Mouse (Mus musculus) forebrain, embryonic 14.5 days (tissue): ENCODE data around the gene Olfr243. TPM values are rescaled to one million over a fixed set of nuclear protein-coding genes. Genes with fewer than 3 reads are reported as not detected.
"Not testable (repeated sequence)": the region's sequence is repeated elsewhere in the genome, so short reads cannot be mapped to it uniquely, and the experiment has no call there.

Experiments
- ATAC-seq: fragments of 200-750 bp; cut with Nextera tagmentation; 2 replicates; pipeline ENCODE4 v1.8.0; 2017; ENCODE audit warnings: mild to moderate bottlenecking, moderate library complexity
- DNase-seq: peaks from one replicate; pipeline ENCODE4 v3.0.0-alpha.2; 2015; ENCODE audit warnings: low spot score
- H3K27ac ChIP-seq: fragments of 300-500 bp; sonication (generic); 2 replicates; pipeline ENCODE4 v1.5.1; 2014; ENCODE audit warnings: low read depth, mild to moderate bottlenecking, control low read depth, low read length, moderate library complexity
- H3K27me3 ChIP-seq: fragments of 300-500 bp; sonication (generic); replicated peaks from 2 replicates; pipeline ENCODE4 v1.6.1; 2014; ENCODE audit warnings: low read length, control low read depth, mixed read lengths; ENCODE audit not compliant: control insufficient read depth, insufficient read depth
- H3K36me3 ChIP-seq: fragments of 300-500 bp; sonication (generic); 2 replicates; pipeline ENCODE4 v1.6.1; 2014; ENCODE audit warnings: low read length, control low read depth; ENCODE audit not compliant: control insufficient read depth, insufficient read depth
- H3K4me1 ChIP-seq: fragments of 300-500 bp; sonication (generic); 2 replicates; pipeline ENCODE4 v1.6.1; 2014; ENCODE audit warnings: antibody characterized with exemption, low read length, control low read depth; ENCODE audit not compliant: control insufficient read depth, insufficient read depth
- H3K4me2 ChIP-seq: fragments of 300-500 bp; sonication (generic); 2 replicates; pipeline ENCODE4 v1.6.1; 2014; ENCODE audit warnings: mild to moderate bottlenecking, control low read depth, low read length
- H3K4me3 ChIP-seq: fragments of 300-500 bp; sonication (generic); 2 replicates; pipeline ENCODE4 v1.5.1; 2014; ENCODE audit warnings: low read depth, low read length, control low read depth
- H3K9ac ChIP-seq: fragments of 300-500 bp; sonication (generic); 2 replicates; pipeline ENCODE4 v1.6.1; 2014; ENCODE audit warnings: mild to moderate bottlenecking, low read length, control low read depth, moderate library complexity
- H3K9me3 ChIP-seq: fragments of 300-500 bp; sonication (generic); replicated peaks from 2 replicates; pipeline ENCODE4 v1.6.1; 2016; ENCODE audit warnings: low read length, control low read depth, mixed read lengths; ENCODE audit not compliant: control insufficient read depth
- WGBS: fragments of 180-500 bp; shearing (Covaris S2); extraction: QIAGEN DNeasy Blood & Tissue Kit; methylation state at CpG from one replicate; pipeline ENCODE4 v1.1.7; 2014; 5-methylcytosine and 5-hydroxymethylcytosine counted together
- polyA plus RNA-seq: library from polyadenylated mRNA; unstranded; fragments of >200 nt; fragmentation: Nextera tagmentation; extraction: Ambion mirVana; gene quantifications from 2 replicates; pipeline ENCODE4 v1.2.1, GENCODE M21; 2014

The Olfr243 gene
- polyA plus RNA-seq: not detected in 2 replicates

DNA sequence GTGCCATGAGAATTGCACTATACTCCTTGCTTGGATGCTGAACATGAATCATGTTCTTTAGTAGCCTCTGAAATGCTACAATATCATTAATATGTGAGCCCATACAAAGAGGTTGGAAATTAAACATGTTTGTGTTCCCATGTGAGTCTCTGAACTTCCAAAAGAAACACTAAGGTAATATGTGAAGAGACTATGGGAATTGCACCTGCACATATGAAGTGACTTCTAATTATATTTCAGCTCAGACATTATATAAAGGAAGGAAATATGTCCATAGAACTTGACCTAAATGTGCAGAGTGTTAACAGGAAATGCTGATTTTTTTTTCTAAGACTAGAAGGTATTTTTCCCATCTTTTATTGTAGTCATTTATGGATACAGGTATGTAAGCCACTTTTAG is at the start of gene Olfr243:
TSS of gene Olfr243 (plus strand) at position 301 of the 400 bp plus-strand sequence.
- no peak within 1 kb of the TSS for H3K4me2 ChIP-seq
- H3K27ac ChIP-seq: no peak within 1 kb of the TSS
- no peak within 1 kb of the TSS for H3K9ac ChIP-seq
- no peaks in the 10 kb centered on the region for H3K27me3 ChIP-seq
- H3K4me3 ChIP-seq: no peak within 1 kb of the TSS
- no peaks in the 10 kb centered on the region for H3K4me1 ChIP-seq
- no peak for DNase-seq
- H3K36me3 ChIP-seq: no peaks in the 10 kb centered on the region
- H3K9me3 ChIP-seq: no peaks in the 10 kb centered on the region
- no peak for ATAC-seq

DNA sequence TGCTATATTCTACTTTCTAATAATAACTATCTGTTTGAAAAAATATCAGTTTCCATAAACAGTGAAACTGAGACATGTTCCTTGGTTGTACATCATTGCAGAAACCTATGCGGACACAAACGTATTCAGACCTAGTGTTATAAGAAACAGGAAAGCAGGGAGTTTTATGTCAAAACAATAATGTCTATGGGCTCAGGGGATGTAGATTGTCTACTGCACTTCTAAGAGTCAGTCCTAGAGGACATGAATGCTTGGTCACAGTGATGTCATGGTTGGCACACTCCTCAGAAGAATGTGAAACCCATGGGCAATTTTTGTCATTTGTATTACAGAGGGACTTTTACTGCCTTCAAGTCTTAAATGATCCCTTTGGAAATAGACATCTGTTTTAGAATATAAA is 43.4 kb upstream of the Olfr243 start, which contains the start of gene Olfr624:
TSS of gene Olfr624 (minus strand) at position 101 of the 400 bp plus-strand sequence.
- 91% methylated on average over 2 of the region's 2 CpGs for WGBS

DNA sequence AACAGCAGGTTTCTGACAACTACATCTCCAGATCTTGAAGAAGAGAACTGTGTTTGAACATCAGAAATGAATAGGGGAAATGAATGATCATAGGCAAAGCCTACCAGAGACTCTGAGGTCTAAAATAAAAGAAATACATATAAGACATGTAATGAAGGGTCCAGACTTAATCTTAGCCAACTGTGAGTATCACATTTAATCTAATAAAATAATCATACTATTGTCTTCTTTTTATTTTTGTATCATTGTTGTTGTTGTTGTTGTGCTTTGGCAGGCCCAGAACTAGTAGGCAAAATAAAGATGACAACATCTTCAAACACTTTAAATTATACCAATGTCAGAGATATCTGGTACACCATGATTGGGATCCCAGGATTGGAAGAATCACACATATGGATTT is 32.1 kb upstream of the Olfr243 start, which contains the start of gene Olfr625-ps1:
TSS of gene Olfr625-ps1 (plus strand) at position 301 of the 400 bp plus-strand sequence.
- DNase-seq (no peak), ATAC-seq (no peak)
- no peaks in the 10 kb centered on the region for H3K36me3 ChIP-seq
- H3K27ac ChIP-seq: no peak within 1 kb of the TSS
- H3K9me3 ChIP-seq: no peaks in the 10 kb centered on the region
- H3K9ac ChIP-seq: no peak within 1 kb of the TSS
- H3K4me2 ChIP-seq: no peak within 1 kb of the TSS
- no peaks in the 10 kb centered on the region for H3K4me1 ChIP-seq
- no peaks in the 10 kb centered on the region for H3K27me3 ChIP-seq
- H3K4me3 ChIP-seq: no peak within 1 kb of the TSS

More for the DNA sequence above, 43.4 kb upstream of the Olfr243 start, which contains the start of gene Olfr624:
- Histone ChIP-seq H3K4me3 (no peak within 1 kb of the TSS), H3K9me3 (no peaks in the 10 kb centered on the region), H3K27me3 (no peaks in the 10 kb centered on the region), H3K36me3 (no peaks in the 10 kb centered on the region), H3K27ac (no peak within 1 kb of the TSS), H3K4me2 (no peak within 1 kb of the TSS), H3K4me1 (no peaks in the 10 kb centered on the region), H3K9ac (no peak within 1 kb of the TSS)
- ATAC-seq (no peak), DNase-seq (no peak)

DNA sequence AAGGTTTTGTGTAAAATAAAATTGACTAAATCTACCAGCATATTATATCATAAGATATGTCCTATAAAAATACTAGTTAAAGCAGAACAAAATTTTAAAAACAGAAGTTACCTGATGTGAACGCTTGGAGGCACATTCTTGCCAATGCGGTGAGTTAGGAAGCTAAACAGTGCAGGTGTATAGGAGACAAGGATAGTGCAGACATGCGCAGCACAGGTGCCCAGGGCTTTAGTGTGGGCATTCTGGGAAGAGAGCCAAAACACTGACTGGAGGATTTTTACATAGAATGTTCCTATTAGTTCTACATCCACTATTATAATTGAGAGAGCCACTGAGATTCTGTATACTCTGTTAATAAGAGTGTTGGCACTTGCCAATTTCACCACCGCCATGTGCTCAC is 15.0 kb upstream of the Olfr243 start:
- 85% methylated on average over 4 of the region's 4 CpGs for WGBS
- no peak overlapping the region for H3K4me2 ChIP-seq
- ATAC-seq (no peak), DNase-seq (peak; percentile 3)
- H3K27me3 ChIP-seq: no peaks in the 10 kb centered on the region
- no peak overlapping the region for H3K9ac ChIP-seq
- H3K36me3 ChIP-seq: no peaks in the 10 kb centered on the region
- H3K9me3 ChIP-seq: no peaks in the 10 kb centered on the region
- H3K27ac ChIP-seq: no peak overlapping the region
- no peaks in the 10 kb centered on the region for H3K4me1 ChIP-seq
- H3K4me3 ChIP-seq: no peak overlapping the region

DNA sequence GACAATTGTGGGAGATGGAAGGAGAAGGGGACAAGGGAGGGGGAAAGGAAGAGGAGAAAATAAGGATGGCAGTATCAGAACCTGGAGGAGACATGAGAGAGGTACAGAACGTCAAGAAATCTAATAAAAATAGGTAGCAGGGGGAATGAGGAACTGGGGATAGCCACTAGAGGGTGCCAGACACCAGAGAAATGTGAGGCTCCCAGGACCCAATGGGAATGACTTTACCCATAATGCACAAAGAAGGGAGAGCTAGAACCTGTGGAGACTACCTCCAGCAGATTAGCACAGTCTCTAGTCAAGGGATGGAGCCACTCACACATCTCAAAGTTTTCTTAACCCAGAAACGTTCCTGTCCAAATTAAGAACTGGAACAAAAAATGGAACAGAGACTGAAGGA is 2.4 kb upstream of the Olfr243 start:
- H3K4me2 ChIP-seq: no peak overlapping the region
- no peak for ATAC-seq
- H3K4me1 ChIP-seq: no peaks in the 10 kb centered on the region
- H3K27me3 ChIP-seq: no peaks in the 10 kb centered on the region
- no peaks in the 10 kb centered on the region for H3K36me3 ChIP-seq
- WGBS: 41% methylated on average over 2 of the region's 2 CpGs
- no peak overlapping the region for H3K9ac ChIP-seq
- H3K9me3 ChIP-seq: no peaks in the 10 kb centered on the region
- H3K4me3 ChIP-seq: no peak overlapping the region
- no peak overlapping the region for H3K27ac ChIP-seq
- DNase-seq: no peak

DNA sequence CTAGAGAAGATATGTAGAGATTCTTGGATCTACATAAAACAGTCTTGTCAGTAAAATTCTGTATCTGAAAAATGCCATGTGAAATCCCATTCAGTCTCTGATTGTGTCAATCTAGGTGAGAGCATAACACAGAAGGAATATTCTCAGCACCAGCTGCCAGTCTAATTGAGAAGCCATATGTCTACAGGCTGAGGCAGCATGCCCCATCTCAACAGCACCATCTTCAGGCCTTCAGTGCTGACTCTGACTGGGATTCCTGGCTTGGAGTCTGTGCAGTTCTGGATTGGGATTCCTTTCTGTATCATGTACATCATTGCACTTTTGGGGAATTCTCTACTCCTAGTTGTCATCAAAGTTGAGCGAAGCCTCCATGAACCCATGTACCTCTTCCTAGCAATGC is 1.9 kb downstream of the Olfr243 start:
- not testable (repeated sequence) for ATAC-seq, H3K4me1 ChIP-seq, H3K27ac ChIP-seq, H3K4me2 ChIP-seq, H3K4me3 ChIP-seq, H3K9me3 ChIP-seq, H3K36me3 ChIP-seq, H3K9ac ChIP-seq, H3K27me3 ChIP-seq
- 95% methylated on average over 1 of the region's 1 CpGs for WGBS
- DNase-seq: peak; percentile 2

DNA sequence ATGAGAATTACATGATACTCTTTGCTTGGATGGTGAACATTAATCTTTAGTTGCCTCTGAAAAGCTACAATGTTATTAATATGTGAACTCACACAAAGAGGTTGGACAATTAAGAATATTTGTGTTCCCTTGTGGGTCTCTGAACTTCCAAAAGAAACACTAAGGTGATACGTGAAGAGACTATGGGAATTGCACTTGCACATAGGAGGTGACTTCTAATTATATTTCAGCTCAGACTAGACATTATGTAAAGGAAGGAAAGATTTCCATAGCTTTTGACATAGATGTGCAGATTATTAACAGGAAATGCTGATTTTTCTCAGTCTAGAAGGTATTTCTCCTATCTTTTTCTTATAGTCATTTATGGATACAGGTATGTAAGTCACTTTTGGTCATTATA is 15.6 kb downstream of the Olfr243 start, which contains the start of gene Olfr628:
TSS of gene Olfr628 (plus strand) at position 301 of the 400 bp plus-strand sequence.
- H3K9me3 ChIP-seq: no peaks in the 10 kb centered on the region
- DNase-seq (no peak), ATAC-seq (no peak)
- no peak within 1 kb of the TSS for H3K27ac ChIP-seq
- H3K27me3 ChIP-seq: no peaks in the 10 kb centered on the region
- H3K4me3 ChIP-seq: no peak within 1 kb of the TSS
- H3K9ac ChIP-seq: no peak within 1 kb of the TSS
- WGBS: 82% methylated on average over 1 of the region's 1 CpGs
- H3K4me2 ChIP-seq: no peak within 1 kb of the TSS
- H3K36me3 ChIP-seq: no peaks in the 10 kb centered on the region
- H3K4me1 ChIP-seq: no peaks in the 10 kb centered on the region

DNA sequence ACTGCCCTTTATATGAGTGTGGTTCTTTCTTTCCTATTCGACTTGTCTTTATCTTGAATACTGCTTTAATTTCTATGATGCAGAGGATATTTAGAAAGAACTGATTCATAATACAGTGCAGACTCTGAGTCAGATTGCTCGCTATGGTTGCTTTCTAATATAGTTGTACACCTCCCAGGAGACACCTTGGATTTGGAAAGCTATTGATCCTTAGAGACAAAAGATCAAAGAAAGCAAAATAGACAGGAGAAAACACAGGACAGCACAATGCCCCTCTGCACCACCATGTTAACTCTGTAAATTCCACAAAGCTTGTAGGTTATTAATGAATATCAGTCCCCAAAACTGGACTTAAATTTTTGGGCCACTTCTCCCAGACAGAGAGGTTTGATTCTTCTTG is 30.4 kb downstream of the Olfr243 start, which contains the start of gene Olfr629:
TSS of gene Olfr629 (minus strand) at position 101 of the 400 bp plus-strand sequence.
- WGBS: 77% methylated on average over 2 of the region's 2 CpGs
- no peak within 1 kb of the TSS for H3K4me3 ChIP-seq
- no peak within 1 kb of the TSS for H3K9ac ChIP-seq
- DNase-seq (no peak), ATAC-seq (no peak)
- no peaks in the 10 kb centered on the region for H3K4me1 ChIP-seq
- H3K36me3 ChIP-seq: no peaks in the 10 kb centered on the region
- H3K27ac ChIP-seq: no peak within 1 kb of the TSS
- no peaks in the 10 kb centered on the region for H3K9me3 ChIP-seq
- H3K27me3 ChIP-seq: no peaks in the 10 kb centered on the region
- no peak within 1 kb of the TSS for H3K4me2 ChIP-seq

DNA sequence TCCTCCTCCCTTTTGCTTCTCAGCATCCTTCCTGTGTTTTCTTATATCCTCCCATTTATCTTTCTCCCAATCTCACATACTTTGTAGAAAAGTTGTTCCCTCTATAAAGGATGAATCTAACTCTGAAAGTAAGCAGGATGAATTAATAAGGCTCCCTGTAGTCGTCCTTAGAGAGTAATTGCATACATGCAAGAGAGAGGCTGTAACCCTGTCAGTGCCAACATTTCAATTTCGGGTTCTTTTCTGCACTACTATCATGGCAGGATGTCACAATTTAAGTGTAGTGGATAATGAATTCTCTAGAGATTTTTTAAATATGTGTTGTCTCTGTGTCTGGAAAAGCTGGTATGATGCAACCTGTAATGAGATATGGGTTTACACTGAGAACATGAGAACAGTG is 42.8 kb downstream of the Olfr243 start, which contains the start of gene Olfr630:
TSS of gene Olfr630 (minus strand) at position 101 of the 400 bp plus-strand sequence.
- no peak for DNase-seq
- no peak within 1 kb of the TSS for H3K9ac ChIP-seq
- no peak within 1 kb of the TSS for H3K27ac ChIP-seq
- H3K4me3 ChIP-seq: no peak within 1 kb of the TSS
- no peaks in the 10 kb centered on the region for H3K27me3 ChIP-seq
- H3K9me3 ChIP-seq: no peaks in the 10 kb centered on the region
- 45% methylated on average over 2 of the region's 2 CpGs for WGBS
- H3K4me2 ChIP-seq: no peak within 1 kb of the TSS
- ATAC-seq: no peak
- H3K36me3 ChIP-seq: no peaks in the 10 kb centered on the region
- no peaks in the 10 kb centered on the region for H3K4me1 ChIP-seq
